Mouse (Mus musculus): ENCODE data around the gene Ap1s3.

DNA sequence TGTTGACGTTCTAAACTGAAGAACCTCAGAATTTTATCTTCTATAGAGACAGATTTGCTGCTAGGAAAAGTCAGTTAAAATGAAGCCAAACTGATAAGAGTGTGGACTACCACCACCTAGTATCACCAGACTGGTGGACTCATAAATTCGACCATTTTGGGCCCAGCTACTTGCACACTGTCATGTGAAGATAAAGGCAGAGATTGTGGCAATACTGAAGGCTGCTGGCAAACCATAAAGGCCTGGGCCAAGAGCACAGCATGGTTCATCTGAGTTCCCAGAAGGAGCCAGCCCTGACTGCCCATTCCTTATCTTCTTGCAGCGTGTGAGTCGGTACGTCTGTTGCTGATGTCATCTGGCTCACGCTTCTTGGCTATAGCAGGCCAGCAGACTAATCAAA, 30.4 kb downstream of the Ap1s3 start:
- TF ChIP-seq CTCF (IDR thresholded peaks at IDR 0.05; ENCODE audit: borderline replicate concordance, insufficient read depth, low read length) (no peak), POLR2A (IDR thresholded peaks at IDR 0.05; ENCODE audit: low read depth, low read length) (no peak)
